Mouse (Mus musculus) kidney, embryonic 14.5 days (tissue): ENCODE measurements at regions not wholly inside any gene's neighbourhood (a gene's known extent, or its start where the extent isn't known, plus 50 kb on each side); places are given as distances from the start of the nearest gene placed in this dataset.
"Not testable (repeated sequence)": the region's sequence is repeated elsewhere in the genome, so short reads cannot be mapped to it uniquely, and the experiment has no call there.

Source experiments
- ATAC-seq: fragments of 200-750 bp; cut with Nextera tagmentation; 2 replicates; pipeline ENCODE4 v1.8.0; 2017; ENCODE audit warnings: moderate number of reproducible peaks, mild to moderate bottlenecking, moderate TSS enrichment, moderate library complexity; ENCODE audit not compliant: low FRiP score, low TSS enrichment
- H3K27ac ChIP-seq: fragments of 300-500 bp; sonication (generic); 2 replicates; pipeline ENCODE4 v1.5.1; 2014; ENCODE audit warnings: low read depth, mild to moderate bottlenecking, low read length, moderate library complexity, mixed read lengths
- H3K27me3 ChIP-seq: fragments of 300-500 bp; sonication (generic); 2 replicates; pipeline ENCODE4 v1.6.1; 2014; ENCODE audit warnings: mild to moderate bottlenecking, low read length; ENCODE audit not compliant: control insufficient read depth, insufficient read depth
- H3K36me3 ChIP-seq: fragments of 300-500 bp; sonication (generic); 2 replicates; pipeline ENCODE4 v1.6.1; 2014; ENCODE audit warnings: low read length, mixed read lengths; ENCODE audit not compliant: control insufficient read depth, insufficient read depth
- H3K4me1 ChIP-seq: fragments of 300-500 bp; sonication (generic); 2 replicates; pipeline ENCODE4 v1.6.1; 2014; ENCODE audit warnings: low read length, mixed read lengths; ENCODE audit not compliant: control insufficient read depth, insufficient read depth
- H3K4me2 ChIP-seq: fragments of 300-500 bp; sonication (generic); replicated peaks from 2 replicates; pipeline ENCODE4 v1.6.1; 2014; ENCODE audit warnings: low read depth, mild to moderate bottlenecking, low read length
- H3K4me3 ChIP-seq: fragments of 300-500 bp; sonication (generic); 2 replicates; pipeline ENCODE4 v1.5.1; 2014; ENCODE audit warnings: mild to moderate bottlenecking, low read length
- H3K9ac ChIP-seq: fragments of 300-500 bp; sonication (generic); 2 replicates; pipeline ENCODE4 v1.6.1; 2014; ENCODE audit warnings: low read depth, mild to moderate bottlenecking, low read length, moderate library complexity
- H3K9me3 ChIP-seq: fragments of 300-500 bp; sonication (generic); 2 replicates; pipeline ENCODE4 v1.6.1; 2016; ENCODE audit warnings: low read length; ENCODE audit not compliant: control insufficient read depth
- WGBS: fragments of 180-500 bp; shearing (Covaris S2); extraction: QIAGEN DNeasy Blood & Tissue Kit; methylation state at CpG from one replicate; pipeline ENCODE4 v1.1.7; 2014; 5-methylcytosine and 5-hydroxymethylcytosine counted together

GRCm38 (mm10) chr14:61758586-61758985 is 151.3 kb downstream of the Kcnrg start:
- no peak overlapping the region for H3K4me2 ChIP-seq
- H3K9ac ChIP-seq, result no peak overlapping the region
- no peak overlapping the region for H3K27ac ChIP-seq
- H3K27me3 ChIP-seq, result no peaks in the 10 kb centered on the region
- ATAC-seq, result no peak
- no peaks in the 10 kb centered on the region for H3K36me3 ChIP-seq
- H3K4me1 ChIP-seq, result 0 out of 2 replicates have a peak, but pooled peaks cover 3% of the 10 kb centered on the region
- H3K9me3 ChIP-seq, result no peaks in the 10 kb centered on the region
- no peak overlapping the region for H3K4me3 ChIP-seq
- whole genome bisulfite sequencing, result 88% methylated on average over 5 of the region's 5 CpGs

- not testable (repeated sequence) for H3K9ac ChIP-seq, H3K4me1 ChIP-seq, H3K27ac ChIP-seq, H3K4me2 ChIP-seq, H3K4me3 ChIP-seq, H3K36me3 ChIP-seq, H3K27me3 ChIP-seq, H3K9me3 ChIP-seq, ATAC-seq
- WGBS, result 71% methylated on average over 12 of the region's 12 CpGs
Measured at GRCm38 (mm10) chr14:61760176-61760575, 152.9 kb downstream of the Kcnrg start.

- 0 out of 2 replicates have a peak, but pooled peaks cover 1% of the 10 kb centered on the region for H3K4me1 ChIP-seq
- H3K27ac ChIP-seq, result no peak overlapping the region
- H3K4me2 ChIP-seq, result no peak overlapping the region
- H3K4me3 ChIP-seq, result no peak overlapping the region
- no peak overlapping the region for H3K9ac ChIP-seq
- peaks cover 3% of the 10 kb centered on the region; the same call in 1 of the 2 replicates for H3K9me3 ChIP-seq
- ATAC-seq, result no peak
- 57% methylated on average over 5 of the region's 5 CpGs for WGBS
- H3K36me3 ChIP-seq, result no peaks in the 10 kb centered on the region
- no peaks in the 10 kb centered on the region for H3K27me3 ChIP-seq
Measured at GRCm38 (mm10) chr14:61762076-61762475, 154.8 kb downstream of the Kcnrg start.

- H3K9ac ChIP-seq, result no peak overlapping the region
- 0 out of 2 replicates have a peak, but pooled peaks cover 5% of the 10 kb centered on the region for H3K4me1 ChIP-seq
- H3K9me3 ChIP-seq, result no peaks in the 10 kb centered on the region
- 41% methylated on average over 5 of the region's 5 CpGs for WGBS
- H3K4me3 ChIP-seq, result no peak overlapping the region
- H3K36me3 ChIP-seq, result no peaks in the 10 kb centered on the region
- 0 out of 2 replicates have a peak, but pooled peaks have one; percentile 32 for ATAC-seq
- H3K27me3 ChIP-seq, result no peaks in the 10 kb centered on the region
- H3K27ac ChIP-seq, result no peak overlapping the region
- no peak overlapping the region for H3K4me2 ChIP-seq
Measured at GRCm38 (mm10) chr14:61769881-61770280, 162.6 kb downstream of the Kcnrg start.

GRCm38 (mm10) chr14:61774171-61774570 is 166.9 kb downstream of the Kcnrg start:
- Histone ChIP-seq H3K4me2 (no peak overlapping the region), H3K9ac (no peak overlapping the region), H3K27ac (no peak overlapping the region), H3K36me3 (no peaks in the 10 kb centered on the region), H3K27me3 (no peaks in the 10 kb centered on the region), H3K4me3 (no peak overlapping the region), H3K4me1 (0 out of 2 replicates have a peak, but pooled peaks cover 5% of the 10 kb centered on the region), H3K9me3 (no peaks in the 10 kb centered on the region)
- WGBS, result 82% methylated on average over 3 of the region's 3 CpGs
- no peak for ATAC-seq

GRCm38 (mm10) chr14:61778618-61779017 is 171.4 kb downstream of the Kcnrg start:
- no peak overlapping the region for H3K27ac ChIP-seq
- H3K4me2 ChIP-seq, result no peak overlapping the region
- no peaks in the 10 kb centered on the region for H3K36me3 ChIP-seq
- ATAC-seq, result no peak
- H3K9me3 ChIP-seq, result no peaks in the 10 kb centered on the region
- no peaks in the 10 kb centered on the region for H3K4me1 ChIP-seq
- no peak overlapping the region for H3K9ac ChIP-seq
- no peak overlapping the region for H3K4me3 ChIP-seq
- WGBS, result 92% methylated on average over 5 of the region's 5 CpGs
- no peaks in the 10 kb centered on the region for H3K27me3 ChIP-seq

- Histone ChIP-seq H3K4me1 (no peaks in the 10 kb centered on the region), H3K9ac (no peak overlapping the region), H3K36me3 (no peaks in the 10 kb centered on the region), H3K4me2 (no peak overlapping the region), H3K9me3 (no peaks in the 10 kb centered on the region), H3K27me3 (no peaks in the 10 kb centered on the region), H3K27ac (no peak overlapping the region), H3K4me3 (no peak overlapping the region)
- ATAC-seq, result no peak
- 88% methylated on average over 3 of the region's 3 CpGs for WGBS
Measured at GRCm38 (mm10) chr14:61783206-61783605, 175.9 kb downstream of the Kcnrg start.

GRCm38 (mm10) chr14:61784609-61785008 is 177.4 kb downstream of the Kcnrg start:
- no peak overlapping the region for H3K4me2 ChIP-seq
- no peaks in the 10 kb centered on the region for H3K9me3 ChIP-seq
- no peaks in the 10 kb centered on the region for H3K36me3 ChIP-seq
- H3K9ac ChIP-seq, result no peak overlapping the region
- no peak overlapping the region for H3K27ac ChIP-seq
- 92% methylated on average over 4 of the region's 4 CpGs for WGBS
- no peak for ATAC-seq
- H3K4me3 ChIP-seq, result no peak overlapping the region
- H3K27me3 ChIP-seq, result no peaks in the 10 kb centered on the region
- no peaks in the 10 kb centered on the region for H3K4me1 ChIP-seq

- H3K4me3 ChIP-seq, result no peak overlapping the region
- no peaks in the 10 kb centered on the region for H3K27me3 ChIP-seq
- H3K9me3 ChIP-seq, result no peaks in the 10 kb centered on the region
- H3K9ac ChIP-seq, result no peak overlapping the region
- H3K36me3 ChIP-seq, result no peaks in the 10 kb centered on the region
- ATAC-seq, result no peak
- no peak overlapping the region for H3K27ac ChIP-seq
- H3K4me2 ChIP-seq, result no peak overlapping the region
- H3K4me1 ChIP-seq, result no peaks in the 10 kb centered on the region
Measured at GRCm38 (mm10) chr14:61786031-61786430, 178.8 kb downstream of the Kcnrg start.
